Mouse (Mus musculus) megakaryocyte, embryonic 14.5 days (primary cell): ENCODE data around the gene Hddc3.

Source experiments
- FLI1 ChIP-seq: IDR thresholded peaks from 2 replicates; pipeline ENCODE4 v1.6.1; 2012; ENCODE audit warnings: low read length, inconsistent platforms, mixed read lengths
- GATA1 ChIP-seq: IDR thresholded peaks from 3 replicates; pipeline ENCODE4 v1.6.1; 2012; ENCODE audit warnings: mixed read lengths, low read length, inconsistent platforms, borderline replicate concordance

DNA sequence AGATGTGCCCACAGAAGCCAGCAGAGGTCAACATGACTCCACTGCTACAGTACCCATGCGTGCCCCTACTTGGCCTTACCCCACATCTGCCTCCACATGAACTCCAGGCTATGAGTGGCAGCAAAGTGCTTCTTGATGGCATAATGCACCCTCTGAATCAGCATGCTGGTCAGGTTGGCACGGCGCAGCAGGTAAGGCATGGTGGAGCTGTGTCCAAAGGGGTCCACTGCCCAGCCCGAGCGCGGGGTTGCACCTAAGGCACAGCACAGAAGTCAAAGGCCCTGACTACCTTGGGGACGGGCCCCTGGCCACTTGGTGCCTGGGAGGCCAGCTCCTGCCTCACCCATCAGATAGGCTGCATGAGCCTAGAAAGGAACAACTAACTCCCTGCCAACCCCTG is 24.3 kb downstream of the Hddc3 start:
- TF ChIP-seq GATA1 (no peak), FLI1 (no peak)
